In genomic region chr1:57995432-57996132, GRCm38 (mm10) we compare ENCODE assay signal across 8 mouse cellular contexts. TPM values are rescaled to one million over a fixed set of nuclear protein-coding genes. Genes with fewer than 3 reads are reported as not detected.
DNase-seq lines count a peak whose midpoint lies in the region; ATAC-seq and TF ChIP-seq lines count a peak whose summit lies in the region.

Gene Sgo2a, plus strand, starts transcription at chr1:57995971.

- peak within 1 kb of the TSS; percentile 96 for H3K4me3 ChIP-seq in embryonic facial prominence, embryonic 13.5 days
- H3K4me3 ChIP-seq in kidney, adult 2 months (ENCODE audit: insufficient read depth, low read depth, low read length): peak within 1 kb of the TSS; percentile 80
- H3K4me3 ChIP-seq in limb, embryonic 12.5 days (replicated peaks): peak within 1 kb of the TSS; percentile 75
- H3K4me3 ChIP-seq in midbrain, embryonic 15.5 days: peak within 1 kb of the TSS; percentile 73
- peak within 1 kb of the TSS; percentile 97 for H3K4me3 ChIP-seq in spleen, adult 2 months (ENCODE audit: extremely low read depth, insufficient read depth, insufficient read length)

- peaks cover 15% of the 10 kb centered on the region for H3K4me1 ChIP-seq in embryonic facial prominence, embryonic 13.5 days
- no peaks in the 10 kb centered on the region for H3K4me1 ChIP-seq in kidney, adult 2 months (ENCODE audit: control insufficient read depth, insufficient read depth, low read length)
- H3K4me1 ChIP-seq in limb, embryonic 12.5 days (replicated peaks): peaks cover 12% of the 10 kb centered on the region
- peaks cover 12% of the 10 kb centered on the region for H3K4me1 ChIP-seq in midbrain, embryonic 15.5 days
- H3K4me1 ChIP-seq in spleen, adult 2 months (ENCODE audit: control insufficient read depth, insufficient read depth, insufficient read length): no peaks in the 10 kb centered on the region; the same call in 1 of the 2 replicates

- DNase-seq in 3134 (ENCODE audit: extremely low read depth, insufficient read length, low spot score): peak; percentile 94
- peak; percentile 94 to 96 for DNase-seq in adrenal gland, postnatal 36 days
- peak; percentile 94 to 95 for DNase-seq in heart, adult 18-20 months
- peak; percentile 94 for DNase-seq in kidney, adult 2 months
- DNase-seq in spleen, adult 2 months (ENCODE audit: low read depth in 1 of 2, low spot score in 2 of 2): peak; percentile 85 to 91

- TF ChIP-seq CTCF in kidney, adult 2 months (conservative IDR thresholded peaks at IDR 0.05; ENCODE audit: insufficient read depth, insufficient read length, low read depth, low read length): no peak
- TF ChIP-seq CTCF in spleen, adult 2 months (IDR thresholded peaks at IDR 0.05; ENCODE audit: extremely low read depth, insufficient read depth, insufficient read length, insufficient replicate concordance): no peak

- H3K9ac ChIP-seq in embryonic facial prominence, embryonic 13.5 days: peak within 1 kb of the TSS; percentile 83
- H3K9ac ChIP-seq in limb, embryonic 12.5 days (replicated peaks): peak within 1 kb of the TSS; percentile 74
- peak within 1 kb of the TSS; percentile 66 for H3K9ac ChIP-seq in midbrain, embryonic 15.5 days

- peak within 1 kb of the TSS; percentile 88 for H3K4me2 ChIP-seq in embryonic facial prominence, embryonic 13.5 days
- H3K4me2 ChIP-seq in limb, embryonic 12.5 days: peak within 1 kb of the TSS; percentile 87
- H3K4me2 ChIP-seq in midbrain, embryonic 15.5 days: peak within 1 kb of the TSS; percentile 83

- no peaks in the 10 kb centered on the region for H3K27me3 ChIP-seq in embryonic facial prominence, embryonic 13.5 days
- H3K27me3 ChIP-seq in kidney, adult 2 months (replicated peaks; ENCODE audit: control insufficient read depth, insufficient read depth, low read length): no peaks in the 10 kb centered on the region
- H3K27me3 ChIP-seq in limb, embryonic 12.5 days: no peaks in the 10 kb centered on the region
- H3K27me3 ChIP-seq in midbrain, embryonic 15.5 days (replicated peaks): no peaks in the 10 kb centered on the region
- H3K27me3 ChIP-seq in spleen, adult 2 months (ENCODE audit: control insufficient read depth, insufficient read depth, low read length): no peaks in the 10 kb centered on the region

- peak within 1 kb of the TSS; percentile 80 for H3K27ac ChIP-seq in embryonic facial prominence, embryonic 13.5 days
- peak within 1 kb of the TSS; percentile 12; the same call in 1 of the 2 replicates for H3K27ac ChIP-seq in kidney, adult 2 months (ENCODE audit: insufficient read depth, low read depth, low read length)
- H3K27ac ChIP-seq in limb, embryonic 12.5 days: peak within 1 kb of the TSS; percentile 81
- peak within 1 kb of the TSS; percentile 94 for H3K27ac ChIP-seq in midbrain, embryonic 15.5 days
- H3K27ac ChIP-seq in spleen, adult 2 months (ENCODE audit: insufficient read depth, low read length): peak within 1 kb of the TSS; percentile 72

- peak; percentile 34 for TF ChIP-seq POLR2A in kidney, adult 2 months (IDR thresholded peaks at IDR 0.05; ENCODE audit: low read depth, low read length)
- peak; percentile 19; the same call in 1 of the 2 replicates for TF ChIP-seq POLR2A in spleen, adult 2 months (IDR thresholded peaks at IDR 0.05; ENCODE audit: low read depth, low read length)

- H3K36me3 ChIP-seq in embryonic facial prominence, embryonic 13.5 days: 0 out of 2 replicates have a peak, but pooled peaks cover 3% of the 10 kb centered on the region
- no peaks in the 10 kb centered on the region for H3K36me3 ChIP-seq in kidney, adult 2 months (ENCODE audit: control insufficient read depth, insufficient read depth, low read length)
- peaks cover 10% of the 10 kb centered on the region; the same call in 1 of the 2 replicates for H3K36me3 ChIP-seq in limb, embryonic 12.5 days
- H3K36me3 ChIP-seq in midbrain, embryonic 15.5 days (replicated peaks): no peaks in the 10 kb centered on the region
- no peaks in the 10 kb centered on the region for H3K36me3 ChIP-seq in spleen, adult 2 months (ENCODE audit: control insufficient read depth, insufficient read depth, low read length)

- no peaks in the 10 kb centered on the region for H3K9me3 ChIP-seq in embryonic facial prominence, embryonic 13.5 days
- no peaks in the 10 kb centered on the region for H3K9me3 ChIP-seq in limb, embryonic 12.5 days
- no peaks in the 10 kb centered on the region for H3K9me3 ChIP-seq in midbrain, embryonic 15.5 days

- whole genome bisulfite sequencing in embryonic facial prominence, embryonic 13.5 days: 6% methylated on average over 30 of the region's 30 CpGs
- WGBS in kidney, adult 2 months: 7% methylated on average over 30 of the region's 30 CpGs
- 7% methylated on average over 30 of the region's 30 CpGs for WGBS in limb, embryonic 12.5 days
- WGBS in midbrain, embryonic 15.5 days: 6% methylated on average over 30 of the region's 30 CpGs
- WGBS in spleen, adult 2 months: 7% methylated on average over 30 of the region's 30 CpGs

- ATAC-seq in embryonic facial prominence, embryonic 13.5 days (ENCODE audit: insufficient number of reproducible peaks, insufficient read depth, low FRiP score, low TSS enrichment, low read depth): peak; percentile 92
- ATAC-seq in limb, embryonic 12.5 days (ENCODE audit: insufficient number of reproducible peaks, insufficient read depth, low FRiP score, low TSS enrichment, low read depth): peak; percentile 96
- ATAC-seq in midbrain, embryonic 15.5 days (replicated peaks): peak; percentile 100

RNA-seq across cellular contexts. Expression of gene Sgo2a, which starts in this region (rescaled TPM):
- 1 to 10 TPM; 1.3 to 1.5 TPM for total RNA-seq in adrenal gland, postnatal 36 days (2021)
- polyA plus RNA-seq in embryonic facial prominence, embryonic 13.5 days (2015; fragmentation: Nextera tagmentation; extraction: Ambion mirVana): 20.3 and 21.9 TPM in 2 replicates
- total RNA-seq in heart, adult 18-20 months (2021): 1 to 10 TPM; 3.5 to 5.1 TPM
- 0.03 and 0.05 TPM in 2 replicates for polyA plus RNA-seq in kidney, adult 2 months (2012; rRNA removed)
- polyA plus RNA-seq in limb, embryonic 12.5 days (2016; fragmentation: Nextera tagmentation; extraction: Ambion mirVana): 24.4 and 24.5 TPM in 2 replicates
- polyA plus RNA-seq in midbrain, embryonic 15.5 days (2015; fragmentation: Nextera tagmentation; extraction: Ambion mirVana): 2.7 and 2.8 TPM in 2 replicates
- polyA plus RNA-seq in spleen, adult 2 months (2012; rRNA removed): 0.35 and 0.59 TPM in 2 replicates

Comparison
In these comparisons a context has a peak if more than half of its experiments do, and no peak if none do; other contexts are left out.
1. Peak in every context shown above with its lines: DNase-seq, ATAC-seq, H3K4me3 ChIP-seq and H3K27ac ChIP-seq.
2. Peak in DNase-seq, H3K4me3 ChIP-seq and H3K27ac ChIP-seq in kidney, adult 2 months; RNA of the gene not detected or under 1 TPM.
3. Peak in DNase-seq, H3K4me3 ChIP-seq and H3K27ac ChIP-seq in spleen, adult 2 months; RNA of the gene not detected or under 1 TPM.
4. H3K27ac ChIP-seq: peak in every context shown above with its lines; median percentile 94 in midbrain, embryonic 15.5 days; 81 in limb, embryonic 12.5 days; 80 in embryonic facial prominence, embryonic 13.5 days; 72 in spleen, adult 2 months; 12 in kidney, adult 2 months.